Mouse (Mus musculus) limb, embryonic 14.5 days (tissue): ENCODE results near the gene Dnase2b. TPM values are rescaled to one million over a fixed set of nuclear protein-coding genes. Genes with fewer than 3 reads are reported as not detected.

Source experiments
- ATAC-seq: fragments of 200-750 bp; cut with Nextera tagmentation; 2 replicates; pipeline ENCODE4 v1.8.0; 2017; ENCODE audit warnings: low read depth, moderate number of reproducible peaks, moderate TSS enrichment; ENCODE audit not compliant: low FRiP score
- DNase-seq: peaks from one replicate; pipeline ENCODE4 v3.0.0-alpha.2; 2015; ENCODE audit warnings: low spot score
- H3K27ac ChIP-seq: fragments of 300-500 bp; sonication (generic); replicated peaks from 2 replicates; pipeline ENCODE4 v1.5.1; 2014; ENCODE audit warnings: low read depth, mild to moderate bottlenecking, low read length, moderate library complexity, mixed read lengths
- H3K27me3 ChIP-seq: fragments of 300-500 bp; sonication (generic); 2 replicates; pipeline ENCODE4 v1.6.1; 2014; ENCODE audit warnings: low read length, mixed read lengths; ENCODE audit not compliant: control insufficient read depth, insufficient read depth
- H3K36me3 ChIP-seq: fragments of 300-500 bp; sonication (generic); 2 replicates; pipeline ENCODE4 v1.6.1; 2014; ENCODE audit warnings: mild to moderate bottlenecking, low read length, moderate library complexity, mixed read lengths; ENCODE audit not compliant: control insufficient read depth, insufficient read depth
- H3K4me1 ChIP-seq: fragments of 300-500 bp; sonication (generic); 2 replicates; pipeline ENCODE4 v1.6.1; 2014; ENCODE audit warnings: antibody characterized with exemption, low read length, mixed read lengths; ENCODE audit not compliant: control insufficient read depth, insufficient read depth
- H3K4me2 ChIP-seq: fragments of 300-500 bp; sonication (generic); replicated peaks from 2 replicates; pipeline ENCODE4 v1.6.1; 2014; ENCODE audit warnings: low read depth, mild to moderate bottlenecking, low read length, moderate library complexity; ENCODE audit not compliant: severe bottlenecking
- H3K4me3 ChIP-seq: fragments of 300-500 bp; sonication (generic); replicated peaks from 2 replicates; pipeline ENCODE4 v1.5.1; 2014; ENCODE audit warnings: low read length
- H3K9ac ChIP-seq: fragments of 300-500 bp; sonication (generic); 2 replicates; pipeline ENCODE4 v1.6.1; 2014; ENCODE audit warnings: mild to moderate bottlenecking, low read depth, low read length, moderate library complexity; ENCODE audit not compliant: severe bottlenecking
- H3K9me3 ChIP-seq: fragments of 300-500 bp; sonication (generic); 2 replicates; pipeline ENCODE4 v1.6.1; 2016; ENCODE audit warnings: low read length; ENCODE audit not compliant: control insufficient read depth
- POLR2A ChIP-seq: fragments of 200-500 bp; IDR thresholded peaks from 2 replicates; pipeline ENCODE4 v1.8.0; 2012; ENCODE audit warnings: inconsistent platforms, mild to moderate bottlenecking, moderate library complexity, borderline replicate concordance; ENCODE audit not compliant: insufficient read depth, insufficient read length; ENCODE audit errors: extremely low read depth
- WGBS: fragments of 180-500 bp; shearing (Covaris S2); extraction: QIAGEN DNeasy Blood & Tissue Kit; methylation state at CpG from one replicate; pipeline ENCODE4 v1.1.7; 2014; 5-methylcytosine and 5-hydroxymethylcytosine counted together
- polyA plus RNA-seq, 2 experiments: library from polyadenylated mRNA; depleted of rRNA in 1 of 2; stranded (reverse) in 1 of 2; unstranded in 1 of 2; fragments of >200 nt; fragmentation: Nextera tagmentation in 1 of 2; extraction: Ambion mirVana in 1 of 2; gene quantifications; 2 replicates each; pipeline versions ENCODE4 v1.2.1 to v1.2.3; 2012 to 2014

Gene Dnase2b
- polyA plus RNA-seq, 2 experiments = 0.05 TPM; not detected in 1

GRCm38 (mm10) chr3:146616533-146617283 lies 1.3 kb upstream of the Dnase2b start:
- no peaks in the 10 kb centered on the region for H3K9me3 ChIP-seq
- DNase-seq = no peak
- H3K27me3 ChIP-seq = no peaks in the 10 kb centered on the region
- H3K4me3 ChIP-seq = no peak overlapping the region
- H3K4me2 ChIP-seq = no peak overlapping the region
- ATAC-seq = no peak
- no peaks in the 10 kb centered on the region for H3K4me1 ChIP-seq
- H3K36me3 ChIP-seq = no peaks in the 10 kb centered on the region
- no peak overlapping the region for H3K9ac ChIP-seq
- H3K27ac ChIP-seq = no peak overlapping the region
- WGBS = 78% methylated on average over 5 of the region's 5 CpGs
- TF ChIP-seq POLR2A = no peak

- Histone ChIP-seq H3K4me1 (no peaks in the 10 kb centered on the region), H3K4me3 (no peak overlapping the region), H3K4me2 (no peak overlapping the region), H3K9me3 (no peaks in the 10 kb centered on the region), H3K27me3 (no peaks in the 10 kb centered on the region), H3K9ac (no peak overlapping the region), H3K36me3 (no peaks in the 10 kb centered on the region), H3K27ac (no peak overlapping the region)
- 90% methylated on average over 4 of the region's 4 CpGs for WGBS
- TF ChIP-seq POLR2A = no peak
- ATAC-seq (no peak), DNase-seq (no peak)
Measured at GRCm38 (mm10) chr3:146611821-146612220, 3.6 kb downstream of the Dnase2b start.

- TF ChIP-seq POLR2A = no peak
- no peak for ATAC-seq
- Histone ChIP-seq H3K36me3 (no peaks in the 10 kb centered on the region), H3K4me3 (no peak overlapping the region), H3K9ac (no peak overlapping the region), H3K27ac (no peak overlapping the region), H3K4me1 (no peaks in the 10 kb centered on the region), H3K4me2 (no peak overlapping the region), H3K9me3 (no peaks in the 10 kb centered on the region), H3K27me3 (no peaks in the 10 kb centered on the region)
- WGBS = 83% methylated on average over 4 of the region's 4 CpGs
- DNase-seq = no peak
Measured at GRCm38 (mm10) chr3:146611261-146611660, 4.1 kb downstream of the Dnase2b start.

GRCm38 (mm10) chr3:146610322-146610721 lies 5.1 kb downstream of the Dnase2b start:
- TF ChIP-seq POLR2A = no peak
- ATAC-seq (no peak), DNase-seq (no peak)
- 80% methylated on average over 10 of the region's 10 CpGs for WGBS
- no peak overlapping the region for H3K4me2 ChIP-seq
- H3K27ac ChIP-seq = no peak overlapping the region
- H3K36me3 ChIP-seq = no peaks in the 10 kb centered on the region
- no peaks in the 10 kb centered on the region for H3K27me3 ChIP-seq
- no peak overlapping the region for H3K4me3 ChIP-seq
- no peaks in the 10 kb centered on the region for H3K4me1 ChIP-seq
- no peaks in the 10 kb centered on the region for H3K9me3 ChIP-seq
- no peak overlapping the region for H3K9ac ChIP-seq

- ATAC-seq (no peak), DNase-seq (no peak)
- no peak overlapping the region for H3K27ac ChIP-seq
- WGBS = 34% methylated on average over 1 of the region's 1 CpGs
- no peak for TF ChIP-seq POLR2A
- no peaks in the 10 kb centered on the region for H3K27me3 ChIP-seq
- no peaks in the 10 kb centered on the region for H3K4me1 ChIP-seq
- no peaks in the 10 kb centered on the region for H3K9me3 ChIP-seq
- no peaks in the 10 kb centered on the region for H3K36me3 ChIP-seq
- H3K9ac ChIP-seq = no peak overlapping the region
- H3K4me2 ChIP-seq = no peak overlapping the region
- H3K4me3 ChIP-seq = no peak overlapping the region
Measured at GRCm38 (mm10) chr3:146607368-146607767, 8.0 kb downstream of the Dnase2b start.
